Mouse (Mus musculus) leukemia stem cell, adult 10-12 weeks (primary cell): ENCODE results near the gene Ints6l. TPM values are rescaled to one million over a fixed set of nuclear protein-coding genes. Genes with fewer than 3 reads are reported as not detected.

Source experiments
- polyA plus RNA-seq: library from polyadenylated mRNA; stranded (reverse); fragments of >175 nt; gene quantifications from 2 replicates; pipeline ENCODE4 v1.2.3, GENCODE M21; 2012; ENCODE audit warnings: low replicate concordance

Gene Ints6l
- 2.8 and 7.6 TPM in 2 replicates for polyA plus RNA-seq

GRCm38 (mm10) chrX:56454671-56455371 is at the start of gene Ints6l:
Gene Ints6l (plus strand): TSS chrX:56454857.

GRCm38 (mm10) chrX:56447524-56448015 is 7.1 kb upstream of the Ints6l start, which contains the start of gene Gm2174:
Gene Gm2174 (plus strand): TSS chrX:56447965.

GRCm38 (mm10) chrX:56524442-56524841 is 69.8 kb downstream of the Ints6l start, which contains the start of gene Gm10477:
Gene Gm10477 (plus strand): TSS chrX:56524742.

GRCm38 (mm10) chrX:56549506-56549905 is 94.8 kb downstream of the Ints6l start, which contains the start of gene Gm648:
Gene Gm648 (minus strand): TSS chrX:56549606.

Other genes with a start within 250 kb of the Ints6l start
- gene Gm773, start 242.0 kb upstream of the Ints6l start, polyA plus RNA-seq, result not detected in 2 replicates
- not detected in 2 replicates for gene Zfp449, start 108.5 kb upstream of the Ints6l start, polyA plus RNA-seq
- gene Smim10l2a, start 80.3 kb upstream of the Ints6l start, polyA plus RNA-seq, result 0.11 TPM in 2 replicates
- not detected in 2 replicates for gene Gm2174, start 6.9 kb upstream of the Ints6l start, polyA plus RNA-seq
- not detected in 2 replicates for gene Gm10477, start 69.9 kb downstream of the Ints6l start, polyA plus RNA-seq
- not detected in 2 replicates for gene Gm648, start 94.7 kb downstream of the Ints6l start, polyA plus RNA-seq
- 0.11 and 1.3 TPM in 2 replicates for gene Mmgt1, start 143.2 kb downstream of the Ints6l start, polyA plus RNA-seq
- 4.3 and 39.6 TPM in 2 replicates for gene Slc9a6, start 154.9 kb downstream of the Ints6l start, polyA plus RNA-seq